Mouse (Mus musculus) layer of hippocampus, adult 9-10 months (tissue): ENCODE measurements around the gene Uts2.
A peak's percentile ranks its signal among the peaks of the same experiment; 100 is the strongest.
"Not testable (repeated sequence)": the region's sequence is repeated elsewhere in the genome, so short reads cannot be mapped to it uniquely, and the experiment has no call there.

ENCODE experiments used
- DNase-seq: peaks from one replicate; pipeline ENCODE4 v3.0.0; 2022; ENCODE audit warnings: low spot score

The Uts2 gene

DNA sequence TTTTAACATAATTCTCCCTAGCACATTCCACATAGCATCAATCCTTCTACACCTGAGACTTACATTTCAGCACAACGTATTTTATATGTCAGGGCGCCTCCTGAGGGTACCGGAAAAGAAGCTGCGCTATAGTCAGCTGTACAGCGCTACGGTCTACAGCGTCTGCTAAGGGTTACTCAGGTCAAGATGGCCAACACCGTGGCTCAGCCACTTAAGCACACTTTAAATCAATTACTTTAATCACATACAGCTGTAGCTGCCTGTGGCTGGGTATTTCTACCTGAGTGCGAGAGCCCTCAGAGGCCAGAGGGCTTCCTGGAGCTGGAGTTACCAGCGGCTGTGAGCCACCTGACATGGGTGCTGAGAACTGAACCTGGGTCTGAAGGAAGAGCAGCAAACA is 19.0 kb downstream of the Uts2 start:
- no peak for DNase-seq

DNA sequence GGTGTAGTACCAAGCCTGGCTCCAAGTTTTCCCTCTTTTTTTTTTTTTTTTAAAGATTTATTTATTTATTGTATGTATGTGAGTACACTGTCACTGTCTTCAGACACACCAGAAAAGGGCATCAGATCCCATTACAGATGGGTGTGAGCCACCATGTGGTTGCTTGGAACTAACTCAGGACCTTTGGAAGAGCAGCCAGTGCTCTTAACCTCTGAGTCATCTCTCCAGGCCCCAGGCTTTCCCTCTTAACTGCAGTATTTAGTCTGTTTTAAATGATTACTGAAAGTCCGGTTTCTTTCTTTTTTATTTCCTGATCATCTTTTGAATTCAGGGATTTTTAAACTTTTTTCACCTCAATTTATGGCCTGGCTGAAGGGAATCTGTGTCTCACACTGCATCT is 20.5 kb downstream of the Uts2 start:
- not testable (repeated sequence) for DNase-seq

DNA sequence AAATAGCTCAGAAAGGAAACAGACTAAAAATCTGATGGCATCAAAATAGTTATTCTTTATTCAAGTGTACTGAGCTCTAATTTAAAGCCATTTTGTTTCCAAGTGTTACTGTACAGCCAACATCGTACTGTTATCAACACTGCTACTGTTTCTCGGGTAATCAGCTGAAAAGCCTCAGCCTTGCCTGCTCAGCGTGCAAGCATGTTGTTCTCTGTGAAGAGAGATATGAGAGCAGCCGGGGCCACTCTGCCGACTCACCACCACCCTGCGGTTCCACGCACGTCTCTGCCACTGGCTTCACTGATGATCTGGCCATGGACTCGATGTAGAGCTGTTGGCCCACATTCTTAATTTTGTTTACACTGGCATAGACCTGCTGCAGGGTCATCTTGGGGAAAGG is 27.3 kb downstream of the Uts2 start:
- no peak for DNase-seq

DNA sequence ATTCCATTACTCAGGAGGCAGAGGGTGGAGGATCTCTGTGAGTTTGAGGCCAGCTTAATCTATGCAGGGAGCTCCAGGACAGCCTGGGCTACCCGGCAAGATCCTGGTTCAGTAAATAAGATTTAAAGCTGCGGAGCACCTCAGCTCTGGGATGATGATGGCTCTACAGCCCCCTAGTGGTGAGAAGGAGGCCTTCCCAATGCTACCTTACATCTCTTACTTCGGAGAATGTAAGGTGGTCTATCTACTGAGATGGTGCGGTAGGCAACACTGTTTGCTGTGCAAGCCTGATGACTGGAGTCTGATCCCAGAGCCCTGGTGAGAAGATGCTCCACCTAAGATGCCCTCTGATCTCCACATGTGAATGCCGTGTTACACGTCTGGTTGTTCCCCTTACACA is 30.1 kb downstream of the Uts2 start:
- no peak for DNase-seq

DNA sequence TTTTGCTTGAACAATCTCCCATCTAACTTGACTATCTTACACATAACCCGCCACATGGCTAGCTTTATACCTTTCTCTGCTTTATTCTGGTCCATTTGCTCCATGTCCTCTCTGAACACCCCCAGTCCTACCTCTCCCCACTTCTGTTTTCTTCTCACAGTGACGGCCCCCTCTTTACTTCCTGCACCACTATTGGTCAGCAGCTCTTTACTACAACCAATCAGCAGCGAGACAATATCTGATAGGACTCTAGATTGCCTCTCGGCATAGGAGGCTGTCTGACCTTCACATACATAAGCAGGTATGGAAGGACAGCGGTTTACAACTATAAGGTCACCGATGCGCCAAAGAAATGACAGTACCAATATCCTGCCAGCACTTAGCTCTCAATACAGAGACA is 39.6 kb downstream of the Uts2 start:
- no peak for DNase-seq

DNA sequence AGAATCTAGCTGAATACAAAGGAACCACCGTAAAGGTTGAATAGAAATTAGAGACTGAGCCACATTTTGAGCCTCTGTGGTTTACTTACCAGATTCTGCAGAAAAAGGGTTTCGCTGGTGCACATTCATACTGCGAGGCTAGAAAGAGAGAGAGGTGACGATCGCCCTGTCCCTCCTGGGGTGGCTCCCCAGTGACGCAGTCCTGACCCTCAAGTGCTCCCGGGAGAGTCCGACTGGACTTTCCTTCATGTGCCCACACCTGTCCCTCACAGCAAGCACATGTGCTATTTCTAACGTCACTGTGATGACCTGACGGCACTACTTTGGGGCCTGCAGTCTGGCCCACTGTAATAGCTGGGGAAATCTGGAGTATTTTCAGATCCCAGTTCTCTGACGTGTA is 40.9 kb downstream of the Uts2 start:
- DNase-seq = no peak

DNA sequence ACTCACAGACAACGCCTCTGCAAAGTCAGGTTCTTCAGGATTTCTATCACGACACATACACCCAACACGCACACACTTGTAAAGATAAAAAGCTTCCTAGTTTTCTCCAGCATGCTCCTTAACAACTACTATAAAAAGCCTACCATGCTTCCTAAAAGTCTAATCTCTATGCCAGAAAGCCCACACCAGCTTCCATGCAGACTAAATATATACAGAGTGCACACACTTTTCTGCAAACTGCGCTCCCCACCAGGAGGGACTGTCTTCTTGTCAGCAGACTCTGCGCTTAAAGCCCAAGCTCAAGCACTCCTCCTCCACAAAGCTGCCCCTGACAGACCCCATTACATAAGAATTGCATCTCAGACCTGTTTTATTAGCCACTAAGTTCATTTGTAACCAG is 44.6 kb downstream of the Uts2 start:
- no peak for DNase-seq

DNA sequence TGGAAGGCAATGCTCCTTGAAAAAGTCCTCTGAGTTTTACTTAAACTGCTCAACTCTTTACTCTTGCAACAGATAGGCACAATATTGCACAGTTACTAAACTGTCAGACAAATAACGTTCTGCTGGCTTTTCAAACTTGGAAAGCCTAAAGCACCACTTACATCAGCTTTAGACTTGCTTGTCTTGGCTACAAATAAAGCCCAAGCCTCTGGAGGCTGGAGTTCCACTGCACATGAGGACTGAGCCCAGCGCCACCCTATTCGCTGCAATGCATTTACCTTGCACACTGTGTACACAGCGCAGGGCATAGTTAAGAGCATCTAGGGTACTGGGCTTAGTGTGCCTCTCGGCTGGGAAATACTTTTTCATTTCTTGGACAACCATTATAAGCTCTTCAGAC is 46.4 kb downstream of the Uts2 start:
- no peak for DNase-seq

DNA sequence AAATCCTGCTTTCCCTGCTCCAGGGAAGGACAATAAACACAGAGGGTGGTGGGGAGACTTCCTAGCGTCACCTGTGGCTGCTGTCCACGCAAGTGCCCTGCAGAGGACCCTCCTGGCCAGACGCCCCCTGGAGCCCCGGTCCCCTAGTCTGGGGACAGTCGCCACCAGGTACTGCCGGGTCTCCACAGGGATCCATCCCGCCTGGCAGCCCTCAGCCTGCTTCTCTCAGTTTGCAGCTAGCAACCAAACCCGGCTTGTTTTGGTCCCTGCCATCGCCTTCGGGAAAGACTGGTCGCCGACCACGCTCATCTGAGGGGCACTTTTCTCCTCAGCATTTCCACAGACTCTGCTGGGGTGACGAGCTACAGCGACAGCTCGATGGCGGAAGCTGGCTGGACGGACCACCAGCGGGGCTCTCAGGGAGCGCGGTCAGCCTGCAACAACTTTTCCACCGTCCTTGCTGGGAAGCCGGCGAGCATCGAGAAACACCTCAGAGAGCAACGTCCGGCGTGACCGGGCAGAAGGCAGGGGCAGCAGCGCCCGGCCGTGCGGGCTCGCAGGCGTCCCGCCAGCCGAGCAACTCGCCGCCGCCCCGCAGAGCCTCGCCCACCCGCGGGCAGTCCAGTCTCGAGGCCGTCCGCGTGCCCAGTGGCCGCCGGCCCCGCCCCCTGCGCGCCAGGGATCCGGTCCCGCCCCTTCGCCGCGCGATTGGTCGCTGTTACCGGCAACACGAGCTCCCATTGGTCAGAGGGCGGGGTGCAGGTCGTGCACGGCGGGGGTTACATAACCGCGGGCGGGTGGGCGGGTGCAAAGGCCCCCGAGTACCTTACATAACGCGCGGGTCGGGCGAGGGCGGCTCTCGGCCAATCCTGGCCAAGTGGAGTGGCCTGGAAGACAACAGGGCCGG is 47.4 kb downstream of the Uts2 start, which contains the start of gene Per3:
Gene Per3, minus strand, starts transcription at position 629 of the 907 bp plus-strand sequence.
- DNase-seq = peak; percentile 95

DNA sequence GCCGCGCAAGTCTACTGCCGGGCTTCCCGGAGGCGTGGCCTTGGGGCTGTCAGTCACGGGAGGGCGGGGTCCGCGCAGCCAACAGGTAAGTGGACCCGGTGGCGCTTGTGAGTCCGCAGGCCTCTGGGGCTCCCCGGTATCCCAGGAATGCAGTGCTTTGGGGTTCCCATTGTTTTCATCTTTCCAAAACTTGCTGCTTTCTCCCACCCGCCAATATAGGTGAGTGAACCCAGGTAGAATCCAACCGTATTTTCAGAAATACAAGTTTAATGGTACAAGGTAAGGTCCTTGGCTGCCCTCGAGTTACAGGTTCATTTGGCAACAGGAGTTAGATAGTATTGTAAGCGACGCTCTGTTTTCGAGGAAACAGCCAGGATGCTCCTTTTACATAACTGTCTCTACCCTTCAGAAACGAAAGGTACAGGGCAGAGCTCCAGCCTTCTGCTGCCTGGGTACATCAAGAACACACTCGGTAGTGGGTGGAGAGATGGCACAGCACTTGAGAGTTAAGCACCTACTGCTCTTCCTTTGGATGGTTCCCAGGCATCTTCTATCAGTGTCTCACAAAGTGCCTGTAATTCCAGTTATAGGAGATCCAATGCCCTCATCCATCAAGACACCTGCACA is 48.2 kb downstream of the Uts2 start:
- no peak for DNase-seq

DNA sequence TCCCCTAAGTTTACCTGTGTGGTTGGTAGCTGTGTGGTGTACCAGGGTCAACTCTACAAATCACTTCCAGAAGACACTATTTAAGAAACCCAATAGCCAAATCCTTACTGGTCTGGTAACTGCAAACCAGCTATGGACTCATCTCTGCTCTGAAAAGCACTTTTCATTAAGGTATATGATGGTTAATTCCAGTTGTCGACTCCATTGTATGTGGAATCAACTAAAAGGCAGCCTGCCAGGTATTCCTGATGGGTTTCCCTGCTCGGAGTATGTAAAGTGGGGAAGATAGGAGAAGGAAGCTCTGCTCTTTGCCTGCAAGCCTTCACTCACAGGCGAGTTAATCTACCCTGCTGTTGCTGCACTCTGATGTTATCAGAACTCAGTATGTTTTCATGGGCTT is 49.6 kb downstream of the Uts2 start:
- DNase-seq = no peak

DNA sequence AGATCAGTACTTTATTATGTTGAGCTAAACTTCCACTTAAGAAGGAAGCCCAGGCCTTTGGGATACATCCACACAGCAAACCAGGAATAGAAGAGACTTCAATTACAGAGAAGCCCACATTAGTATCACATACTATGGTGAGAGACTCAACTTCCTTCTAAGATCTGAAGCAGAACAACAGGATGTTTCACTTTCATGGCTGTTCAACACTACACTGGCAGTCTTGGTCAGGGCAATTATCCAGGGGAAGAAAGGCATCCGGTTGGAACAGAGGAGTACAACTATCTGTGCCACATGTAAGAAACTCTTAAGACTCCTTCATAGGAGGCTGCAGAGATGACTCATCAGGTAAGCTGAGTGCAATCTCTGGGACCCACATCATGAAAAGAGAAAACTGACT is 54.3 kb downstream of the Uts2 start:
- no peak for DNase-seq
